Mouse (Mus musculus) heart, postnatal 0 days (tissue): ENCODE results near the gene Mphosph6. TPM values are rescaled to one million over a fixed set of nuclear protein-coding genes. Genes with fewer than 3 reads are reported as not detected.

ENCODE experiments used
- ATAC-seq: fragments of 200-750 bp; cut with Nextera tagmentation; 2 replicates; pipeline ENCODE4 v1.8.0; 2017; ENCODE audit warnings: low read depth, moderate number of reproducible peaks, moderate library complexity; ENCODE audit not compliant: insufficient read depth
- DNase-seq: peaks from one replicate; pipeline ENCODE4 v3.0.0-alpha.2; 2016; ENCODE audit warnings: low spot score
- H3K27ac ChIP-seq: fragments of 300-500 bp; sonication (generic); 2 replicates; pipeline ENCODE4 v1.5.1; 2014; ENCODE audit warnings: low read depth, mild to moderate bottlenecking
- H3K27me3 ChIP-seq: fragments of 300-500 bp; sonication (generic); 2 replicates; pipeline ENCODE4 v1.6.1; 2014; ENCODE audit warnings: low read length, mixed read lengths; ENCODE audit not compliant: control insufficient read depth, insufficient read depth
- H3K36me3 ChIP-seq: fragments of 300-500 bp; sonication (generic); replicated peaks from 2 replicates; pipeline ENCODE4 v1.6.1; 2014; ENCODE audit warnings: low read length, mixed read lengths; ENCODE audit not compliant: control insufficient read depth, insufficient read depth
- H3K4me1 ChIP-seq: fragments of 300-500 bp; sonication (generic); 2 replicates; pipeline ENCODE4 v1.6.1; 2014; ENCODE audit warnings: antibody characterized with exemption; ENCODE audit not compliant: control insufficient read depth, insufficient read depth
- H3K4me2 ChIP-seq: fragments of 300-500 bp; sonication (generic); 2 replicates; pipeline ENCODE4 v1.6.1; 2014; ENCODE audit warnings: low read depth, mild to moderate bottlenecking, low read length, moderate library complexity
- H3K4me3 ChIP-seq: fragments of 300-500 bp; sonication (generic); 2 replicates; pipeline ENCODE4 v1.5.1; 2014; ENCODE audit warnings: low read depth, low read length
- H3K9ac ChIP-seq: fragments of 300-500 bp; sonication (generic); replicated peaks from 2 replicates; pipeline ENCODE4 v1.6.1; 2014; ENCODE audit warnings: low read depth, low read length, mixed read lengths
- H3K9me3 ChIP-seq: fragments of 300-500 bp; sonication (generic); replicated peaks from 2 replicates; pipeline ENCODE4 v1.6.1; 2016; ENCODE audit warnings: low read length; ENCODE audit not compliant: control insufficient read depth
- CTCF ChIP-seq: IDR thresholded peaks from 2 replicates; pipeline ENCODE4 v1.5.1; 2016; ENCODE audit warnings: antibody characterized with exemption, control low read depth, low read depth
- EP300 ChIP-seq: IDR thresholded peaks from 2 replicates; pipeline ENCODE4 v1.6.1; 2016; ENCODE audit warnings: antibody characterized with exemption, low read depth
- WGBS: fragments of 180-500 bp; shearing (Covaris S2); extraction: QIAGEN DNeasy Blood & Tissue Kit; methylation state at CpG from one replicate; pipeline ENCODE4 v1.1.7; 2014; 5-methylcytosine and 5-hydroxymethylcytosine counted together
- polyA plus RNA-seq: library from polyadenylated mRNA; unstranded; fragments of >200 nt; fragmentation: Nextera tagmentation; extraction: Ambion mirVana; gene quantifications from 2 replicates; pipeline ENCODE4 v1.2.1, GENCODE M21; 2015
- total RNA-seq: library from RNA; depleted of rRNA; stranded (reverse); fragments of >200 nt; gene quantifications from 2 replicates; pipeline ENCODE4 v1.2.3, GENCODE M21; 2014; ENCODE audit warnings: low replicate concordance

Gene Mphosph6
- total and polyA plus RNA-seq, 2 experiments from 2014 or later = 12.9 to 23.6 TPM

DNA sequence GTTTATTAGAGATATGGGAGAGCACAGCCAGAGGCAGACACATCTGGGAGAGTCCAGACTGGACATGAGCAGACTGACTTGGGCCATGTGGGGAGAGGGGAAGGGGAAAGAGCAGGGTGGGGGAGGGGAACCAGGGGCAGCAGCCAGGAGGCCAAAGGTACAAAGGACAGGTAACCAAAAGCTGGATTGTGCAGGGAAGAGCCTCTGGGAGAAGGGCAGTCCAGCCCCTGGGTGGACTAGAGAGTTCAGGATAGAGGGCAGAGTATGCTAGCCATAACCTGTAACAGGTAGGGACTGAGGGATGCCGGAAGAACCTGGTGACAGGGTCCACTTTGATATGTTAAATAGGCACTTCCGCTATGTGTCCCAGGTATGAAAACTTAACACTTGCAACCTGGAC lies 8.9 kb upstream of the Mphosph6 start:
- Histone ChIP-seq H3K9ac (no peak overlapping the region), H3K4me1 (no peaks in the 10 kb centered on the region), H3K36me3 (no peaks in the 10 kb centered on the region), H3K27ac (no peak overlapping the region), H3K4me2 (no peak overlapping the region), H3K9me3 (no peaks in the 10 kb centered on the region), H3K27me3 (no peaks in the 10 kb centered on the region), H3K4me3 (no peak overlapping the region)
- WGBS = 90% methylated on average over 2 of the region's 2 CpGs
- no peak for ATAC-seq
- no peak for DNase-seq
- TF ChIP-seq CTCF (no peak), EP300 (no peak)

DNA sequence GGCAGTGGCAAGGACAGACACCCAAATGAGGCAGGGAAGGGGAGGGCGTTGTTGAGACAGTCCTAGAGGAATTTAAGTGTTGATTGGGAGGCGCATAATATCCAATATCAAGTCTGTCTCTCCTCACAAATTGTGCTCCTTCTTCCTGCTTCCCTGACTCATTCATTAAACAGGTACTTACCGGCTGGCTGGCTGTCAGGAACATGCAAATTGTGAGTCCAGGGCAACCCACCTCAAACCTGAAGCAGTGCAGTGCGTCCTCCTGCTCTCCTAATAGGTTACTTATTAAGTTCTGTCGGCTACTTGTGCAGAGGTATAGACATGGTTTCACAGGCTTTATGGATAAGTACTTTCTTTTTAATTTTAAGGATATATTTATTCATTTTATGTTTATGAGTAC lies 3.7 kb upstream of the Mphosph6 start:
- H3K27me3 ChIP-seq = no peaks in the 10 kb centered on the region
- WGBS = 74% methylated on average over 5 of the region's 5 CpGs
- H3K9me3 ChIP-seq = no peaks in the 10 kb centered on the region
- no peak overlapping the region for H3K4me3 ChIP-seq
- no peak for DNase-seq
- no peak for TF ChIP-seq CTCF
- TF ChIP-seq EP300 = no peak
- no peak overlapping the region for H3K9ac ChIP-seq
- ATAC-seq = no peak
- peaks cover 12% of the 10 kb centered on the region for H3K4me1 ChIP-seq
- H3K4me2 ChIP-seq = no peak overlapping the region
- no peak overlapping the region for H3K27ac ChIP-seq
- H3K36me3 ChIP-seq = no peaks in the 10 kb centered on the region

DNA sequence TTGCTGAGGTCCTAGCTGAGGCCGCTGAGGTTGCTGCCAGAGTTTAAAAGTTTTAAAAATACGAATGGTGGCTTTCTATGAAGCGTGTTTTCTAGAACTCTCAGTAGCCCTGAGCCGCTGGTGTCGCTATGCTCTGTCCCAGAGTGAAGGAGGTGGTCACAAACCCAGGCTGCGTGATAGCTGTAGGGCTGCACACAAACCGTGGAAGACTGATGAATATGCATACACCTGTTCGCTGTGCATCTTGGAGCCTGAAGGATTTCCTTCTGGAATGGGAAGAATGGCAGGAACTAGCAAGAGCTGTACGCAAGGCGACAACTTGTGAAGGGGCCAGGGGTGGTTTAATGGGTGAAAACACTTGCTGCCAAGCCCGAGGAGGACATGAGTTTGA lies 551 bp upstream of the Mphosph6 start:
- Histone ChIP-seq H3K9me3 (no peaks in the 10 kb centered on the region), H3K4me2 (peak overlapping the region; percentile 82), H3K4me3 (peak overlapping the region; percentile 81), H3K36me3 (peaks cover 17% of the 10 kb centered on the region), H3K9ac (peak overlapping the region; percentile 59), H3K4me1 (peaks cover 12% of the 10 kb centered on the region), H3K27ac (peak overlapping the region; percentile 65), H3K27me3 (no peaks in the 10 kb centered on the region)
- 2% methylated on average over 11 of the region's 11 CpGs for WGBS
- DNase-seq = no peak
- peak; percentile 23 for ATAC-seq
- TF ChIP-seq CTCF = no peak
- no peak for TF ChIP-seq EP300

DNA sequence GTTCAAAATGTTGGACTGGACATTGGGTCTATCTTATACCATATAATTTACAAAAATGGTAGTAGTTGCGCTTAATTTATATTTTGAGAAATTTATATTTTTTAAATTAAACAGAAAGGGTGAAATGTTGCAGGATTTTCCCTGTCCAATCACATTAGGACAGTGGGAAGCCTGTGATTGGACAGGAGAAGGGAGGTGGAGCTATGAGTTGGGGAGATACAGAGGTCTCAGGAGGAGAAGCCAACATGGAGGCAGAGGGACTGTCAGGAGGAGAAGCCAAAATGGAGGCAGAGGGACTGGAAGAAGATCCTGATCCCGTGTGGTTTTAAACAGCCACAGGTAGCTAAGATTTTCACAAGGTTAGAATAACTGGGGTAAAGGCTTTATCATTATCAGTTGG lies 3.7 kb downstream of the Mphosph6 start:
- WGBS = 93% methylated on average over 2 of the region's 2 CpGs
- Histone ChIP-seq H3K4me1 (peaks cover 12% of the 10 kb centered on the region), H3K36me3 (peaks cover 58% of the 10 kb centered on the region), H3K4me2 (no peak overlapping the region), H3K4me3 (no peak overlapping the region), H3K9ac (no peak overlapping the region), H3K27ac (no peak overlapping the region), H3K9me3 (no peaks in the 10 kb centered on the region), H3K27me3 (no peaks in the 10 kb centered on the region)
- no peak for ATAC-seq
- no peak for DNase-seq
- TF ChIP-seq CTCF = no peak

DNA sequence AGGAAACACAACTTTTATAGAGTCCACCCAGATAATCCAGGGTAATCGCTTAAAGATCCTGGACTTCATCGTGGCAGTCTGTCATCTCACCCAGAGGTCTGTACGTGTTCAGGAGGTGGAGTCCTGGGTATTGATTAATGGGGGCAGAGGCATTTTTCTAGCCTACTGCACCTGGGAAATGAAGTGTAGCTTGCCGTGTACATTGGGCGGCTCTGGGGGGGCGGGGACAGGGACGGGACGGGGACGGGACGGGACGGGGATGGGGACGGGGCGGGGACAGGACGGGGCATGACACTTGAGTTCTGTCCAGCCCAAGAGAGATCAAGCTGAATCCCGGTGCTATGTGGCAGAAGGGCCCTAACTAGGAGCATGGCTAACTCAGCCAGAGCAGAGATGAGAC lies 5.3 kb downstream of the Mphosph6 start:
- no peak for TF ChIP-seq CTCF
- TF ChIP-seq EP300 = no peak
- Histone ChIP-seq H3K4me1 (peaks cover 6% of the 10 kb centered on the region), H3K4me2 (no peak overlapping the region), H3K4me3 (no peak overlapping the region), H3K27me3 (no peaks in the 10 kb centered on the region), H3K36me3 (peaks cover 71% of the 10 kb centered on the region), H3K9ac (no peak overlapping the region), H3K9me3 (no peaks in the 10 kb centered on the region), H3K27ac (no peak overlapping the region)
- DNase-seq = no peak
- WGBS = 90% methylated on average over 15 of the region's 15 CpGs
- ATAC-seq = no peak

DNA sequence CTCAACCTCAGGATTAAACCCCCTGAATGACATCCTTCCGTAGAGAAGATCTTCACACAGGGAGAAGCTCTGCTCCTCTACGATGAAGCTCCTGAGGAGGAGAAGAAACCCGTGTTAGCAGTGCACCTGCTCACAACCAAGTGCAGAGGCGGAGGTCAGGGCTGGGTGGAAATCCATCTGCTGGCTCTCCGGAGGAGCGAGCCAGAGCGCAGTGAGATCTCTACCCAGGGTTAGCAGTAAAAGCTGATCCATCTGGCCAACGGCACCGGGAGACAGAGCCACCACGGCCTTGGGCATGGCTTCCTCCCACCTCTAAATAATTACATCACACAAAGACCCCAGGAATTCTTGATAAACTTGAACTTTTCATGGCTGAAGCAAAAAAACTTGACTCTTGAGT lies 7.2 kb downstream of the Mphosph6 start:
- ATAC-seq = no peak

More for the DNA sequence above, 7.2 kb downstream of the Mphosph6 start:
- H3K9ac ChIP-seq = no peak overlapping the region
- no peak for TF ChIP-seq EP300
- no peak for TF ChIP-seq CTCF
- DNase-seq = no peak
- H3K4me3 ChIP-seq = no peak overlapping the region
- no peak overlapping the region for H3K4me2 ChIP-seq
- no peaks in the 10 kb centered on the region for H3K9me3 ChIP-seq
- 91% methylated on average over 10 of the region's 10 CpGs for WGBS
- H3K36me3 ChIP-seq = peaks cover 89% of the 10 kb centered on the region
- no peaks in the 10 kb centered on the region for H3K27me3 ChIP-seq
- H3K27ac ChIP-seq = no peak overlapping the region
- H3K4me1 ChIP-seq = no peaks in the 10 kb centered on the region
